ENCODE assay signal across 17 mouse cellular contexts in genomic region chr1:73807206-73807605, GRCm38 (mm10).
"Had no signal": no experiment of that assay in that cellular context is flagged by ENCODE, and none has a peak within 500 bp of the region (broad histone marks: within the 10 kb centered on the region; RNA-seq: fewer than 3 reads in every experiment).

No protein-coding gene starts in this region.

- H3K4me1 ChIP-seq: limb, embryonic 13.5 days; liver, embryonic 15.5 days; midbrain, embryonic 10.5 days; neural tube, embryonic 15.5 days had no signal

- H3K9ac ChIP-seq: limb, embryonic 13.5 days; liver, embryonic 15.5 days; neural tube, embryonic 15.5 days had no signal

- ATAC-seq: intestine, postnatal 0 days had no signal

- H3K27ac ChIP-seq: limb, embryonic 13.5 days; liver, embryonic 15.5 days; midbrain, embryonic 10.5 days; neural tube, embryonic 15.5 days; stomach, postnatal 0 days had no signal

- H3K36me3 ChIP-seq: limb, embryonic 13.5 days; liver, embryonic 15.5 days; midbrain, embryonic 10.5 days; neural tube, embryonic 15.5 days had no signal

- H3K27me3 ChIP-seq: limb, embryonic 13.5 days; liver, embryonic 15.5 days; neural tube, embryonic 15.5 days had no signal

- H3K4me2 ChIP-seq: limb, embryonic 13.5 days; liver, embryonic 11.5 days; liver, embryonic 15.5 days; neural tube, embryonic 15.5 days had no signal

- DNase-seq: kidney, adult 8-10 months; kidney, postnatal 25 days; layer of hippocampus, adult 9-11 months; left cerebral cortex, postnatal 4 days; lung, postnatal 14 days; midbrain, embryonic 14.5 days; right cerebral cortex, adult 18-20 months; right cerebral cortex, postnatal 25 days; thymus, postnatal 4 days had no signal

- H3K4me3 ChIP-seq: limb, embryonic 13.5 days; liver, embryonic 15.5 days; midbrain, embryonic 10.5 days; myocyte; neural tube, embryonic 15.5 days had no signal

- H3K9me3 ChIP-seq: limb, embryonic 13.5 days; liver, embryonic 15.5 days; midbrain, embryonic 10.5 days; neural tube, embryonic 15.5 days had no signal
